Mouse (Mus musculus) liver, embryonic 14.5 days (tissue): ENCODE measurements around the gene Rps19.
A peak's percentile ranks its signal among the peaks of the same experiment; 100 is the strongest.

ENCODE experiments used
- CTCF ChIP-seq: IDR thresholded peaks from 2 replicates; pipeline ENCODE4 v1.5.1; 2016; ENCODE audit warnings: antibody characterized with exemption, low read depth, control low read depth
- EP300 ChIP-seq: IDR thresholded peaks from 2 replicates; pipeline ENCODE4 v1.6.1; 2016; ENCODE audit warnings: antibody characterized with exemption, low read depth

DNA sequence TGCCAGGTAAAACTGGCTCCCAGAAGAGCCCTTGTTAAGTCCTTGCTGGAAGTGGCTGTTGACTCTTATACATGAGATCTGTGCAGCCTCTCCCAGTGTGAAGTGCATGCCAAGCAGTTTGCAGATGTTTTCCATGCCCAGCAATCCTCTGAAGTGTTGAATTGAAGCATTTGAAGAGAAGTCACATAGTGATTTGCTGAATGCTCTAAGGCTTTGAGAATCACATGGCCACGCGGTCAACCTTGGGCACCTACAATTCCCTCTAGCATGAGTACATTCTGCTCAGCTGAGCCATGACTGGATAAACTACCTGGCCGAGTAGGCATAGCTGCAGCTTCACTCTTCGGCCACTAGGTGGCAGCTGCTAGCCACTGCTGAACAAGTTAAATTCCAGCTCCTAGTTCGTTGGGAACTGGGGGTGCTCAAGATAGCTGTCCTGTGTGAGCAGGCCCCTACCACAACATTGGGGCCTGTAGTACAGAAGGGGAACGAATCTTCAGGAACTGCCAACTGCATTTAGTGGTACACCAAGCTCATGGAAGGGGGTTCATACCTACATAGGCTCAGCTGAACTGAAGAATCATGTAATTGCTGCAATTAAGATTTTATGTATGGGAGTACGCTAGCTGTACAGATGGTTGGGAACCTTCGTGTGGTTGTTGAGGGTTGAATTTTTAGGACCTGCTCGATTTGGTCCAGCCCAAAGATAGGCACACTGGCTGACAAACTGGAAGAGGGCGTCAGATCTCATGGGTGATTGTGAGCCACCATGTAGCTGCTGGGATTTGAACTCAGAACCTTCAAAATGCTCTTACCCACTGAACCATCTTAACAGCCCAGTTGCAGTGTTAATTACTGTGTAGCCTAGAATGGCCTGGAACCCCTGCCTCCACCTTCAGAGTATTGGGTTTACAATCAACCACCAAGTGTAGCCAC, 6.4 kb downstream of the Rps19 start:
- peak; percentile 100 for TF ChIP-seq CTCF
- TF ChIP-seq EP300: peak; percentile 9
